In genomic region chr8:119897069-119897468, GRCm38 (mm10) we compare ENCODE assay signal across 18 mouse cellular contexts. TPM values are rescaled to one million over a fixed set of nuclear protein-coding genes. Genes with fewer than 3 reads are reported as not detected.
A peak's percentile ranks its signal among the peaks of the same experiment; 100 is the strongest.
DNase-seq lines count a peak whose midpoint lies in the region; ATAC-seq lines count a peak whose summit lies in the region.
"Had no signal": no experiment of that assay in that cellular context is flagged by ENCODE, and none has a peak within 500 bp of the region (broad histone marks: within the 10 kb centered on the region; RNA-seq: fewer than 3 reads in every experiment).

No protein-coding gene starts in this region.

- peaks cover 30% of the 10 kb centered on the region for H3K27me3 ChIP-seq in kidney, embryonic 15.5 days
- peaks cover 35% of the 10 kb centered on the region for H3K27me3 ChIP-seq in megakaryocyte, embryonic 14.5 days (replicated peaks)
- H3K27me3 ChIP-seq in stomach, embryonic 14.5 days (ENCODE audit: control insufficient read depth, insufficient read depth, low read length) = no peaks in the 10 kb centered on the region
- H3K27me3 ChIP-seq in heart, embryonic 11.5 days (ENCODE audit: control insufficient read depth, insufficient read depth, low read length) = peaks cover 11% of the 10 kb centered on the region
- peaks cover 28% of the 10 kb centered on the region for H3K27me3 ChIP-seq in heart, embryonic 10.5 days (ENCODE audit: insufficient read depth, poor library complexity, severe bottlenecking)
- H3K27me3 ChIP-seq: Patski had no signal

- no peaks in the 10 kb centered on the region for H3K36me3 ChIP-seq in kidney, embryonic 15.5 days
- no peaks in the 10 kb centered on the region for H3K36me3 ChIP-seq in megakaryocyte, embryonic 14.5 days (replicated peaks; ENCODE audit: low read length)
- H3K36me3 ChIP-seq in stomach, embryonic 14.5 days (ENCODE audit: control insufficient read depth, insufficient read depth, low read length) = no peaks in the 10 kb centered on the region
- H3K36me3 ChIP-seq in heart, embryonic 11.5 days (ENCODE audit: control insufficient read depth, insufficient read depth, low read length) = no peaks in the 10 kb centered on the region
- no peaks in the 10 kb centered on the region for H3K36me3 ChIP-seq in heart, embryonic 10.5 days
- H3K36me3 ChIP-seq: embryonic facial prominence, embryonic 12.5 days; forebrain, embryonic 15.5 days; heart, embryonic 12.5 days; hindbrain, embryonic 10.5 days had no signal

- H3K9me3 ChIP-seq in kidney, embryonic 15.5 days (replicated peaks) = no peaks in the 10 kb centered on the region
- H3K9me3 ChIP-seq in megakaryocyte, embryonic 14.5 days = no peaks in the 10 kb centered on the region
- no peaks in the 10 kb centered on the region for H3K9me3 ChIP-seq in stomach, embryonic 14.5 days (ENCODE audit: control insufficient read depth, low read depth, low read length)
- H3K9me3 ChIP-seq in heart, embryonic 11.5 days (replicated peaks; ENCODE audit: control insufficient read depth, low read length) = no peaks in the 10 kb centered on the region
- no peaks in the 10 kb centered on the region for H3K9me3 ChIP-seq in heart, embryonic 10.5 days
- H3K9me3 ChIP-seq: embryonic facial prominence, embryonic 12.5 days; forebrain, embryonic 15.5 days; heart, embryonic 12.5 days; hindbrain, embryonic 10.5 days had no signal

- H3K9ac ChIP-seq in kidney, embryonic 15.5 days = no peak overlapping the region
- H3K9ac ChIP-seq in stomach, embryonic 14.5 days (replicated peaks; ENCODE audit: low read depth, low read length) = no peak overlapping the region
- no peak overlapping the region for H3K9ac ChIP-seq in heart, embryonic 11.5 days (ENCODE audit: low read depth, low read length)
- H3K9ac ChIP-seq: embryonic facial prominence, embryonic 12.5 days; forebrain, embryonic 15.5 days; heart, embryonic 12.5 days had no signal

- H3K4me1 ChIP-seq in kidney, embryonic 15.5 days = peaks cover 24% of the 10 kb centered on the region
- H3K4me1 ChIP-seq in megakaryocyte, embryonic 14.5 days = peaks cover 21% of the 10 kb centered on the region
- H3K4me1 ChIP-seq in stomach, embryonic 14.5 days (ENCODE audit: control insufficient read depth, insufficient read depth, low read length) = no peaks in the 10 kb centered on the region
- 0 out of 2 replicates have a peak, but pooled peaks cover 6% of the 10 kb centered on the region for H3K4me1 ChIP-seq in heart, embryonic 11.5 days (ENCODE audit: control insufficient read depth, insufficient read depth, low read length)
- peaks cover 21% of the 10 kb centered on the region for H3K4me1 ChIP-seq in heart, embryonic 10.5 days
- H3K4me1 ChIP-seq: embryonic facial prominence, embryonic 12.5 days; forebrain, embryonic 15.5 days had no signal

- H3K27ac ChIP-seq in kidney, embryonic 15.5 days = 0 out of 2 replicates have a peak overlapping the region, but pooled peaks have one; percentile 32
- H3K27ac ChIP-seq in stomach, embryonic 14.5 days (ENCODE audit: low read length) = no peak overlapping the region
- H3K27ac ChIP-seq in heart, embryonic 11.5 days (ENCODE audit: low read depth, low read length) = no peak overlapping the region
- H3K27ac ChIP-seq in heart, embryonic 10.5 days = no peak overlapping the region
- H3K27ac ChIP-seq: embryonic facial prominence, embryonic 12.5 days; forebrain, embryonic 15.5 days had no signal

- DNase-seq in kidney, adult 8-10 months = no peak
- no peak for DNase-seq in heart, embryonic 10.5 days (ENCODE audit: low spot score)
- DNase-seq: cerebellum, adult 11-12 months; cerebellum, adult 9-10 months; cerebellum, postnatal 25 days; gastrocnemius, postnatal 10 days; heart, adult 18-20 months had no signal

- no peak overlapping the region for H3K4me3 ChIP-seq in kidney, embryonic 15.5 days (replicated peaks)
- peak overlapping the region; percentile 33 for H3K4me3 ChIP-seq in megakaryocyte, embryonic 14.5 days (replicated peaks)
- no peak overlapping the region for H3K4me3 ChIP-seq in stomach, embryonic 14.5 days (ENCODE audit: low read depth, low read length)
- no peak overlapping the region for H3K4me3 ChIP-seq in heart, embryonic 11.5 days (ENCODE audit: low read depth, low read length)
- no peak overlapping the region for H3K4me3 ChIP-seq in heart, embryonic 10.5 days
- H3K4me3 ChIP-seq: embryonic facial prominence, embryonic 12.5 days; forebrain, embryonic 15.5 days; heart, embryonic 12.5 days; hindbrain, embryonic 10.5 days had no signal

- ATAC-seq in kidney, embryonic 15.5 days (replicated peaks; ENCODE audit: low FRiP score) = 0 out of 2 replicates have a peak, but pooled peaks have one; percentile 43
- ATAC-seq in megakaryocyte, adult 5-6 weeks (ENCODE audit: poor library complexity, severe bottlenecking) = no peak
- ATAC-seq in stomach, embryonic 14.5 days (ENCODE audit: insufficient number of reproducible peaks, insufficient read depth, low FRiP score, low read depth) = 0 out of 2 replicates have a peak, but pooled peaks have one; percentile 49
- no peak for ATAC-seq in heart, embryonic 11.5 days (replicated peaks; ENCODE audit: insufficient number of reproducible peaks, low FRiP score, low TSS enrichment)
- ATAC-seq: forebrain, embryonic 15.5 days; Patski had no signal

- 66% methylated on average over 4 of the region's 4 CpGs for WGBS in kidney, embryonic 15.5 days
- 86% methylated on average over 4 of the region's 4 CpGs for WGBS in stomach, embryonic 14.5 days
- WGBS in heart, embryonic 11.5 days (ENCODE audit: insufficient replicate concordance) = 72% methylated on average over 4 of the region's 4 CpGs
- 70% methylated on average over 4 of the region's 4 CpGs for WGBS in heart, embryonic 10.5 days

- no peak overlapping the region for H3K4me2 ChIP-seq in kidney, embryonic 15.5 days
- H3K4me2 ChIP-seq in stomach, embryonic 14.5 days (replicated peaks; ENCODE audit: low read depth, low read length) = no peak overlapping the region
- H3K4me2 ChIP-seq in heart, embryonic 11.5 days = no peak overlapping the region
- H3K4me2 ChIP-seq: embryonic facial prominence, embryonic 12.5 days; forebrain, embryonic 15.5 days had no signal

RNA-seq across cellular contexts. Expression of gene Usp10, which starts 13.1 kb away (rescaled TPM):
- polyA plus RNA-seq in kidney, embryonic 15.5 days (2015; fragmentation: Nextera tagmentation; extraction: Ambion mirVana) = 148 and 167 TPM in 2 replicates
- 15.0 and 19.0 TPM in 2 replicates for polyA plus RNA-seq in megakaryocyte, embryonic 14.5 days (2012; ENCODE audit: insufficient read depth, low replicate concordance)
- total RNA-seq in megakaryocyte, adult 5-6 weeks (2015) = 24.9 and 31.9 TPM in 2 replicates
- total RNA-seq in megakaryocyte, adult 5-6 weeks (2017) = 13.3 and 20.1 TPM in 2 replicates
- polyA plus RNA-seq in stomach, embryonic 14.5 days (2014; fragmentation: Nextera tagmentation; extraction: Ambion mirVana) = 110 and 114 TPM in 2 replicates
- polyA plus RNA-seq in heart, embryonic 11.5 days (2014; fragmentation: Nextera tagmentation; extraction: Ambion mirVana) = 99.2 and 104 TPM in 2 replicates
- 155 and 187 TPM in 2 replicates for polyA plus RNA-seq in heart, embryonic 10.5 days (2016; fragmentation: Nextera tagmentation; extraction: Ambion mirVana)

RNA-seq across cellular contexts. Expression of gene Gm20388, which starts 13.6 kb away (rescaled TPM):
- polyA plus RNA-seq in kidney, embryonic 15.5 days (2015; fragmentation: Nextera tagmentation; extraction: Ambion mirVana) = 0.99 and 7.4 TPM in 2 replicates
- 111 and 175 TPM in 2 replicates for polyA plus RNA-seq in megakaryocyte, embryonic 14.5 days (2012; ENCODE audit: insufficient read depth, low replicate concordance)
- total RNA-seq in megakaryocyte, adult 5-6 weeks (2015) = 7.6 and 12.8 TPM in 2 replicates
- total RNA-seq in megakaryocyte, adult 5-6 weeks (2017) = 10.6 and 15.5 TPM in 2 replicates
- 6.2 and 11.4 TPM in 2 replicates for polyA plus RNA-seq in stomach, embryonic 14.5 days (2014; fragmentation: Nextera tagmentation; extraction: Ambion mirVana)
- 6.4 TPM in 1 of 2 replicates, not detected in the other for polyA plus RNA-seq in heart, embryonic 11.5 days (2014; fragmentation: Nextera tagmentation; extraction: Ambion mirVana)
- polyA plus RNA-seq in heart, embryonic 10.5 days (2016; fragmentation: Nextera tagmentation; extraction: Ambion mirVana) = 1.4 and 4.5 TPM in 2 replicates
- polyA plus RNA-seq: embryonic facial prominence, embryonic 12.5 days; forebrain, embryonic 11.5 days; forebrain, embryonic 15.5 days; heart, embryonic 12.5 days had no signal

RNA-seq across cellular contexts. Expression of gene Klhl36, which starts 35.0 kb away (rescaled TPM):
- polyA plus RNA-seq in kidney, embryonic 15.5 days (2015; fragmentation: Nextera tagmentation; extraction: Ambion mirVana) = 16.7 and 18.4 TPM in 2 replicates
- polyA plus RNA-seq in megakaryocyte, embryonic 14.5 days (2012; ENCODE audit: insufficient read depth, low replicate concordance) = 5.2 and 14.1 TPM in 2 replicates
- 2.7 and 5.5 TPM in 2 replicates for total RNA-seq in megakaryocyte, adult 5-6 weeks (2015)
- total RNA-seq in megakaryocyte, adult 5-6 weeks (2017) = 8.5 and 9.2 TPM in 2 replicates
- polyA plus RNA-seq in stomach, embryonic 14.5 days (2014; fragmentation: Nextera tagmentation; extraction: Ambion mirVana) = 11.2 and 15.6 TPM in 2 replicates
- 8.6 and 8.9 TPM in 2 replicates for polyA plus RNA-seq in heart, embryonic 11.5 days (2014; fragmentation: Nextera tagmentation; extraction: Ambion mirVana)
- 9.6 and 10.1 TPM in 2 replicates for polyA plus RNA-seq in heart, embryonic 10.5 days (2016; fragmentation: Nextera tagmentation; extraction: Ambion mirVana)

RNA-seq across cellular contexts. Expression of gene Cotl1, which starts 56.7 kb away (rescaled TPM):
- 99.2 and 138 TPM in 2 replicates for polyA plus RNA-seq in kidney, embryonic 15.5 days (2015; fragmentation: Nextera tagmentation; extraction: Ambion mirVana)
- polyA plus RNA-seq in megakaryocyte, embryonic 14.5 days (2012; ENCODE audit: insufficient read depth, low replicate concordance) = 413 and 593 TPM in 2 replicates
- total RNA-seq in megakaryocyte, adult 5-6 weeks (2015) = 526 and 619 TPM in 2 replicates
- total RNA-seq in megakaryocyte, adult 5-6 weeks (2017) = 490 and 532 TPM in 2 replicates
- polyA plus RNA-seq in stomach, embryonic 14.5 days (2014; fragmentation: Nextera tagmentation; extraction: Ambion mirVana) = 340 and 436 TPM in 2 replicates
- polyA plus RNA-seq in heart, embryonic 11.5 days (2014; fragmentation: Nextera tagmentation; extraction: Ambion mirVana) = 110 and 142 TPM in 2 replicates
- 55.7 and 62.0 TPM in 2 replicates for polyA plus RNA-seq in heart, embryonic 10.5 days (2016; fragmentation: Nextera tagmentation; extraction: Ambion mirVana)

Comparison
In these comparisons a context has a peak if more than half of its experiments do, and no peak if none do; other contexts are left out.
1. ATAC-seq: peak in kidney, embryonic 15.5 days (single experiment) and stomach, embryonic 14.5 days (single experiment); none in megakaryocyte, adult 5-6 weeks (single experiment) and heart, embryonic 11.5 days (single experiment).